In genomic region chr12:71859096-71859495, GRCm38 (mm10) we compare ENCODE assay signal across 23 mouse cellular contexts. TPM values are rescaled to one million over a fixed set of nuclear protein-coding genes. Genes with fewer than 3 reads are reported as not detected.
DNase-seq lines count a peak whose midpoint lies in the region; ATAC-seq and TF ChIP-seq lines count a peak whose summit lies in the region.
"Had no signal": no experiment of that assay in that cellular context is flagged by ENCODE, and none has a peak within 500 bp of the region (broad histone marks: within the 10 kb centered on the region; RNA-seq: fewer than 3 reads in every experiment).

No protein-coding gene starts in this region.

- peaks cover 2% of the 10 kb centered on the region; the same call in 1 of the 2 replicates for H3K36me3 ChIP-seq in heart, embryonic 11.5 days (ENCODE audit: control insufficient read depth, insufficient read depth, low read length)
- 0 out of 2 replicates have a peak, but pooled peaks cover 8% of the 10 kb centered on the region for H3K36me3 ChIP-seq in heart, embryonic 16.5 days (ENCODE audit: control insufficient read depth, insufficient read depth)
- H3K36me3 ChIP-seq in heart, embryonic 10.5 days: peaks cover 6% of the 10 kb centered on the region
- peaks cover 6% of the 10 kb centered on the region; the same call in 1 of the 2 replicates for H3K36me3 ChIP-seq in lung, embryonic 15.5 days
- H3K36me3 ChIP-seq: intestine, embryonic 15.5 days; limb, embryonic 12.5 days; midbrain, embryonic 15.5 days; stomach, embryonic 15.5 days had no signal

- no peaks in the 10 kb centered on the region for H3K27me3 ChIP-seq in heart, embryonic 11.5 days (ENCODE audit: control insufficient read depth, insufficient read depth, low read length)
- no peaks in the 10 kb centered on the region for H3K27me3 ChIP-seq in heart, embryonic 16.5 days (ENCODE audit: control insufficient read depth, insufficient read depth, low read length)
- H3K27me3 ChIP-seq in heart, embryonic 10.5 days (ENCODE audit: insufficient read depth, poor library complexity, severe bottlenecking): no peaks in the 10 kb centered on the region
- H3K27me3 ChIP-seq in lung, embryonic 15.5 days: no peaks in the 10 kb centered on the region
- H3K27me3 ChIP-seq: forebrain, embryonic 13.5 days; intestine, embryonic 15.5 days; limb, embryonic 12.5 days; liver, embryonic 15.5 days; midbrain, embryonic 15.5 days; Patski; stomach, embryonic 15.5 days had no signal

- intact Hi-C loops in heart, postnatal 10 days (cut with DNase I): no loop called here

- DNase-seq in heart, postnatal 10 days: no peak
- no peak for DNase-seq in heart, embryonic 10.5 days (ENCODE audit: low spot score)
- no peak for DNase-seq in lung, adult 2 months
- DNase-seq in brain, embryonic 14.5 days (ENCODE audit: low read depth): peak; percentile 53
- DNase-seq: adrenal gland, postnatal 14 days; cerebellum, adult 11-12 months; gastrocnemius, postnatal 10 days; kidney, adult 2 months; right cerebral cortex, postnatal 25 days had no signal

- TF ChIP-seq POLR2A in lung, adult 2 months (IDR thresholded peaks at IDR 0.05; ENCODE audit: borderline replicate concordance, extremely low read depth, low read depth, low read length): no peak
- no peak for TF ChIP-seq POLR2A in brain, embryonic 14.5 days (IDR thresholded peaks at IDR 0.05; ENCODE audit: borderline replicate concordance, extremely low read depth, insufficient read depth, insufficient read length, poor library complexity, severe bottlenecking)

- H3K4me1 ChIP-seq in heart, embryonic 11.5 days (ENCODE audit: control insufficient read depth, insufficient read depth, low read length): peaks cover 82% of the 10 kb centered on the region
- peaks cover 87% of the 10 kb centered on the region for H3K4me1 ChIP-seq in heart, embryonic 16.5 days (ENCODE audit: control insufficient read depth, insufficient read depth, low read length)
- H3K4me1 ChIP-seq in heart, embryonic 10.5 days: peaks cover 97% of the 10 kb centered on the region
- peaks cover 81% of the 10 kb centered on the region for H3K4me1 ChIP-seq in lung, embryonic 15.5 days
- H3K4me1 ChIP-seq in lung, adult 2 months (ENCODE audit: control insufficient read depth, insufficient read depth, low read length): peaks cover 22% of the 10 kb centered on the region

- 44% methylated on average over 5 of the region's 5 CpGs for WGBS in heart, embryonic 11.5 days (ENCODE audit: insufficient replicate concordance)
- WGBS in heart, embryonic 16.5 days: 22% methylated on average over 5 of the region's 5 CpGs
- WGBS in heart, embryonic 10.5 days: 60% methylated on average over 5 of the region's 5 CpGs
- 39% methylated on average over 5 of the region's 5 CpGs for WGBS in lung, embryonic 15.5 days
- 37% methylated on average over 5 of the region's 5 CpGs for WGBS in lung, adult 2 months

- H3K4me3 ChIP-seq in heart, embryonic 11.5 days (ENCODE audit: low read depth, low read length): no peak overlapping the region
- H3K4me3 ChIP-seq in heart, embryonic 16.5 days (ENCODE audit: low read length): no peak overlapping the region
- no peak overlapping the region for H3K4me3 ChIP-seq in heart, embryonic 10.5 days
- H3K4me3 ChIP-seq in lung, embryonic 15.5 days: no peak overlapping the region
- H3K4me3 ChIP-seq in lung, adult 2 months (replicated peaks; ENCODE audit: extremely low read depth, low read depth, low read length): no peak overlapping the region
- H3K4me3 ChIP-seq: forebrain, embryonic 13.5 days; hindbrain, embryonic 10.5 days; intestine, embryonic 15.5 days; layer of hippocampus, adult 2 months; left cerebral cortex, adult 2 months; limb, embryonic 12.5 days; liver, embryonic 15.5 days; midbrain, embryonic 15.5 days; stomach, embryonic 15.5 days had no signal

- no peaks in the 10 kb centered on the region for H3K9me3 ChIP-seq in heart, embryonic 11.5 days (replicated peaks; ENCODE audit: control insufficient read depth, low read length)
- no peaks in the 10 kb centered on the region for H3K9me3 ChIP-seq in heart, embryonic 16.5 days (replicated peaks; ENCODE audit: control insufficient read depth, low read length)
- no peaks in the 10 kb centered on the region for H3K9me3 ChIP-seq in heart, embryonic 10.5 days
- no peaks in the 10 kb centered on the region for H3K9me3 ChIP-seq in lung, embryonic 15.5 days
- H3K9me3 ChIP-seq: forebrain, embryonic 13.5 days; hindbrain, embryonic 10.5 days; intestine, embryonic 15.5 days; limb, embryonic 12.5 days; liver, embryonic 15.5 days; midbrain, embryonic 15.5 days; stomach, embryonic 15.5 days had no signal

- H3K9ac ChIP-seq in heart, embryonic 11.5 days (ENCODE audit: low read depth, low read length): no peak overlapping the region
- 0 out of 2 replicates have a peak overlapping the region, but pooled peaks have one; percentile 1 for H3K9ac ChIP-seq in heart, embryonic 16.5 days (ENCODE audit: low read length)
- no peak overlapping the region for H3K9ac ChIP-seq in lung, embryonic 15.5 days
- H3K9ac ChIP-seq: forebrain, embryonic 13.5 days; intestine, embryonic 15.5 days; limb, embryonic 12.5 days; liver, embryonic 15.5 days; midbrain, embryonic 15.5 days; stomach, embryonic 15.5 days had no signal

- peak overlapping the region; percentile 2; the same call in 1 of the 2 replicates for H3K27ac ChIP-seq in heart, embryonic 11.5 days (ENCODE audit: low read depth, low read length)
- peak overlapping the region; percentile 12 for H3K27ac ChIP-seq in heart, embryonic 16.5 days (ENCODE audit: low read length)
- no peak overlapping the region for H3K27ac ChIP-seq in heart, embryonic 10.5 days
- 0 out of 2 replicates have a peak overlapping the region, but pooled peaks have one; percentile 12 for H3K27ac ChIP-seq in lung, embryonic 15.5 days
- H3K27ac ChIP-seq: forebrain, embryonic 13.5 days; hindbrain, embryonic 10.5 days; intestine, embryonic 15.5 days; layer of hippocampus, adult 2 months; left cerebral cortex, adult 2 months; limb, embryonic 12.5 days; liver, embryonic 15.5 days; midbrain, embryonic 15.5 days; stomach, embryonic 15.5 days had no signal

- no peak overlapping the region for H3K4me2 ChIP-seq in heart, embryonic 11.5 days
- H3K4me2 ChIP-seq in heart, embryonic 16.5 days (ENCODE audit: low read depth, low read length): no peak overlapping the region
- H3K4me2 ChIP-seq in lung, embryonic 15.5 days: no peak overlapping the region
- H3K4me2 ChIP-seq: forebrain, embryonic 13.5 days; intestine, embryonic 15.5 days; limb, embryonic 12.5 days; liver, embryonic 15.5 days; midbrain, embryonic 15.5 days; stomach, embryonic 15.5 days had no signal

- no peak for TF ChIP-seq CTCF in lung, adult 2 months (IDR thresholded peaks at IDR 0.05; ENCODE audit: insufficient read depth, low read length)
- no peak for TF ChIP-seq CTCF in brain, embryonic 14.5 days (IDR thresholded peaks at IDR 0.05; ENCODE audit: borderline replicate concordance, extremely low read depth, insufficient read depth, insufficient read length)

- ATAC-seq in heart, embryonic 11.5 days (replicated peaks; ENCODE audit: insufficient number of reproducible peaks, low FRiP score, low TSS enrichment): no peak
- ATAC-seq in heart, embryonic 16.5 days (replicated peaks; ENCODE audit: extremely low read depth, insufficient read depth, low FRiP score): no peak
- ATAC-seq in lung, embryonic 15.5 days (ENCODE audit: borderline replicate concordance, extremely low read depth, low FRiP score, low TSS enrichment): no peak
- ATAC-seq: forebrain, embryonic 13.5 days; hindbrain, embryonic 16.5 days; intestine, embryonic 15.5 days; midbrain, embryonic 15.5 days; Patski had no signal

RNA-seq across cellular contexts. Expression of gene Daam1, which starts 28.2 kb away (rescaled TPM):
- 25.7 and 33.0 TPM in 2 replicates for polyA plus RNA-seq in heart, embryonic 11.5 days (2014; fragmentation: Nextera tagmentation; extraction: Ambion mirVana)
- total RNA-seq in heart, postnatal 10 days (2021): 10 to 100 TPM; 70.7 to 86.4 TPM
- 21.6 and 21.7 TPM in 2 replicates for polyA plus RNA-seq in heart, embryonic 16.5 days (2015; fragmentation: Nextera tagmentation; extraction: Ambion mirVana)
- 11.5 and 20.1 TPM in 2 replicates for polyA plus RNA-seq in heart, embryonic 10.5 days (2016; fragmentation: Nextera tagmentation; extraction: Ambion mirVana)
- 12.2 and 13.8 TPM in 2 replicates for polyA plus RNA-seq in lung, embryonic 15.5 days (2015; fragmentation: Nextera tagmentation; extraction: Ambion mirVana)
- polyA plus RNA-seq in lung, adult 2 months (2012; rRNA removed): 9.4 and 15.2 TPM in 2 replicates
- polyA plus RNA-seq in brain, embryonic 14.5 days (2012; rRNA removed): 28.7 and 47.3 TPM in 2 replicates
